Mouse (Mus musculus): ENCODE measurements around the gene Ssxb8.
"Not testable (repeated sequence)": the region's sequence is repeated elsewhere in the genome, so short reads cannot be mapped to it uniquely, and the experiment has no call there.

The Ssxb8 gene

DNA sequence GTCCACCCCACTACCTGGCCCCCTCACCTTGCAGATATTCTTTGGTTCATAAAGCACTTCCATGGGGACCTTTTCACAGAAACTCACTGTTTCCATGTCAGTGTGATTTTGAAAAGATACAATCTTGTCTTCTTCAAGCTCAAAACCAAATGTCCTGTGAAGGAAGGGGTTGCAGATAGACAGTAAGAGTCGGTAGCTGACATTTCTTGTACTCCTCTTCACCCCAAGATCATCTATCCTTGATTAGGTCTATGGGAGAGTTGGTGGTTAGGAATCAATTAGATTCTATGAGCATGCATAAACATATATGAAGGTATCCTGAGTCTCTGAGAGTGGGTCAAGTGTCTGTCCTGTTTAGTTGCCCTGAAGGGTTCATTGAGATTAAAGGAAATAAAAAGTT, at the start of gene Ssxb8:
Gene Ssxb8, minus strand, starts transcription at position 101 of the 400 bp plus-strand sequence.
- not testable (repeated sequence) for DNase-seq (ENCODE audit: low read depth, low spot score)

DNA sequence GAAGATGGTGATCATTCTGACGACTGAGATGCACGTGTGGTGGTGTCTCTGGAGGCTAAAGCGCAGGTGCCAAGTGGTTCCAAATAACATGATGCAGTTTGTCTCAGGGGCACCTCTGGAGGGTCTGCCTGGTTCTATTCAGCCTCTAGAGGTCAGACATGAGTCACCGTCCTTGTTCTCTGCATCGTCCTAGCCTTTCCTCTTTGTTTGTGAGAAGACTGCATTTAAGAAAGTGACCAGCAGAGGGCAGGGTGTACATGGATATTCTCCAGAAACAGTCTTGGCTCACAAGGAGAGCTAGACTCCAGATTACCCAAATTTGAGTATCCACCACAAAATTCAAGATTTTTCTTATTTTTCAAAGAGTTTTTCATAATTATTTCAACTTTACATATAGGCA, 42.3 kb upstream of the Ssxb8 start:
- no peak for DNase-seq (ENCODE audit: low read depth, low spot score)

DNA sequence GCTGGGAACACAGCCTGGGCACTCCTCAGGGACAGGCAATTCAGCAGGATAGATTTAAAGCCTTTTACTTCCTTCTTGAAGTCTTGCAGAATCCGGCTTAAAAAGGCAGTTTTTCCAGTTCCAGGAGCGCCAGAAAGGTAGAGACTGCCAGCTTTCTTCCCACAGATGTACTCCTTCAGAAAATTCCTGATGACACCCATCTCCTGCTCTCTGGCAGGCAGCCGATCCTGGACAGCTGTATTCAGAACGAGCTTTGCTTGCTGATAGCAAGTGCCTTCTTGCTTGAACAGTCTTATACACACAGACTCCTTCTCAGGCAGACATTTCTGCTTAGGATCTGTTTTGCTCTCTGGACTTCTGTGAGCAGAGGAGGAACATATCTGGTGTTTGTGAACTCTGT, 27.6 kb downstream of the Ssxb8 start:
- DNase-seq (ENCODE audit: low read depth, low spot score), result no peak
